Mouse (Mus musculus) liver, embryonic 12.5 days (tissue): ENCODE results near the gene Gm49510. TPM values are rescaled to one million over a fixed set of nuclear protein-coding genes. Genes with fewer than 3 reads are reported as not detected.

Source experiments
- ATAC-seq: fragments of 200-750 bp; cut with Nextera tagmentation; 2 replicates; pipeline ENCODE4 v1.8.0; 2017; ENCODE audit warnings: moderate number of reproducible peaks, mild to moderate bottlenecking, moderate library complexity
- H3K27ac ChIP-seq: fragments of 300-500 bp; sonication (generic); 2 replicates; pipeline ENCODE4 v1.5.1; 2016; ENCODE audit warnings: mild to moderate bottlenecking
- H3K27me3 ChIP-seq: fragments of 300-500 bp; sonication (generic); replicated peaks from 2 replicates; pipeline ENCODE4 v1.6.1; 2016; ENCODE audit warnings: mild to moderate bottlenecking, moderate library complexity
- H3K36me3 ChIP-seq: fragments of 300-500 bp; sonication (generic); 2 replicates; pipeline ENCODE4 v1.6.1; 2016; ENCODE audit warnings: mild to moderate bottlenecking, moderate library complexity
- H3K4me1 ChIP-seq: fragments of 300-500 bp; sonication (generic); 2 replicates; pipeline ENCODE4 v1.6.1; 2016
- H3K4me2 ChIP-seq: fragments of 300-500 bp; sonication (generic); 2 replicates; pipeline ENCODE4 v1.6.1; 2016; ENCODE audit warnings: mild to moderate bottlenecking, moderate library complexity
- H3K4me3 ChIP-seq: fragments of 300-500 bp; sonication (generic); 2 replicates; pipeline ENCODE4 v1.5.1; 2016; ENCODE audit warnings: mild to moderate bottlenecking, moderate library complexity
- H3K9ac ChIP-seq: fragments of 300-500 bp; sonication (generic); 2 replicates; pipeline ENCODE4 v1.6.1; 2016; ENCODE audit warnings: mild to moderate bottlenecking, moderate library complexity
- H3K9me3 ChIP-seq: fragments of 300-500 bp; sonication (generic); replicated peaks from 2 replicates; pipeline ENCODE4 v1.6.1; 2016; ENCODE audit warnings: mild to moderate bottlenecking, moderate library complexity
- WGBS: fragments of 180-500 bp; shearing (Covaris S2); methylation state at CpG from one replicate; pipeline ENCODE4 v1.1.7; 2016; ENCODE audit not compliant: insufficient replicate concordance; 5-methylcytosine and 5-hydroxymethylcytosine counted together
- polyA plus RNA-seq: library from polyadenylated mRNA; unstranded; fragments of >200 nt; fragmentation: Nextera tagmentation; extraction: Ambion mirVana; gene quantifications from 2 replicates; pipeline ENCODE4 v1.2.1, GENCODE M21; 2016

Gm49510 gene
- polyA plus RNA-seq, 1 experiment from 2014 or later, result 0.17 TPM

DNA sequence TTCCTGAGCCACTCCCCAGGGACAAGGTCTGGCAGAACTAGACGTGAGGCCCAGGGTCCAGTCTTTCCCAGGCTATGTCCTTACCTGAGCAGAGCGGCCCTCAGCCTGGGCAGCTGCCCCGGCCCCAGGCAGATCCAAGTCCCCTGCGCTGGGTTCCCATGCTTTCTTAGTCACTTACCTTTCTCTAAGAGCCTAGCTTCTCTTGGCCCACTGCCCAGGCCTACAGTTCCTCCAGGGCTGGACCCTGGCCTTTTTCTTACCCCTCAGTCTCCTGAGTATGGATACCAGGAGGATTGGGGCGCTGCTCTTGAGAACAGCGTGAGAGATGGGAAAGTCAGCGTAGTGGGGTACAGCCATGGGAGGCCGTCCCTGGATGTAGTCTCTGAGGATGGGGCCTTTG, 19.0 kb upstream of the Gm49510 start:
- ATAC-seq, result no peak
- Histone ChIP-seq H3K9me3 (no peaks in the 10 kb centered on the region), H3K9ac (no peak overlapping the region), H3K4me3 (no peak overlapping the region), H3K4me2 (no peak overlapping the region), H3K4me1 (peaks cover 43% of the 10 kb centered on the region), H3K27ac (no peak overlapping the region), H3K27me3 (no peaks in the 10 kb centered on the region), H3K36me3 (peaks cover 59% of the 10 kb centered on the region)
- WGBS, result 89% methylated on average over 8 of the region's 8 CpGs

DNA sequence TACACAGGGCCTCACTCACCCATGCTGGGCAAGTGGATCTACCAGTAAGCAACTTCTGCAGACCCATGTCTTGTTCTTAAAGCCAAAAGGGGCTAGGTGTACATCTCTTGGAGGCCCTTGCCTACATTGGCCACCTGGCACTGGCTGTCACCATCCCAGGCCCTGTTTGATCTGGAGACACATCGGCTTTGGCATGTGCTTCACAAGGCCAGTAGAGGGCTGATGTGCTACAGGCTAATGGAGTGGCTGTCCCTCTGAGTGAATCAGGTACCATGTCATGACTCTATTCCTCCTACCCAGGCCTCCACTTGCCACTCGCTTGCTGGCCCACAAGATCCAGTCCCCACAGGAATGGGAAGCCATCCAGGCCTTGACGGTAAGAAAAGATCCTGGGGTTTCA, 17.6 kb upstream of the Gm49510 start:
- no peak for ATAC-seq
- Histone ChIP-seq H3K4me1 (peaks cover 29% of the 10 kb centered on the region), H3K27ac (no peak overlapping the region), H3K4me3 (no peak overlapping the region), H3K27me3 (no peaks in the 10 kb centered on the region), H3K4me2 (no peak overlapping the region), H3K36me3 (peaks cover 73% of the 10 kb centered on the region), H3K9ac (no peak overlapping the region), H3K9me3 (no peaks in the 10 kb centered on the region)
- 79% methylated on average over 3 of the region's 3 CpGs for WGBS

DNA sequence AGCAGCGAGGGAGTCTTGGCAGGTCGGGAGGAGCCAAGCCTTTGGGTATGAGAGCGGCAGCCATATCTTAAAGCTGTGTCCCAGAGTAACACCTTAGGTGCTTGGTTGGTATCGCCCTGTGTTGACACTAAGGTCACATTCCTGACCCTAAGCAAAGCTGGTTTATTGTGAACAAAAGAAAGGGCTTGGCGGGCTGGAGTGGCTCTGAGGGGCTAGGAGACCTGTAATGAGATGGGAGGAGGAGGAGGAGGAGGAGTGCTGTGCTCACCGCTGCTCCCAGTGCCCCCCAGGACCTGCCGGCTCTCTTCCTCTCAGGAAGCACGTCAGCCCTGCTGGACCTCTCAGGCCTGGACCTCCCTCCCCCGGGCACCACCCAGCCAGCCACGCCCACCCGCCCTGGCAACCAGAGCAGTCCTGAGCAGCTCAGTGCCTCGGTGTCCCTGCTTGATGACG, 10.0 kb upstream of the Gm49510 start:
- Histone ChIP-seq H3K4me3 (no peak overlapping the region), H3K9ac (peak overlapping the region; percentile 45; the same call in 1 of the 2 replicates), H3K27ac (peak overlapping the region; percentile 18), H3K9me3 (no peaks in the 10 kb centered on the region), H3K27me3 (no peaks in the 10 kb centered on the region), H3K36me3 (peaks cover 96% of the 10 kb centered on the region), H3K4me2 (peak overlapping the region; percentile 46), H3K4me1 (peaks cover 62% of the 10 kb centered on the region)
- WGBS, result 38% methylated on average over 13 of the region's 13 CpGs
- peak; percentile 67 for ATAC-seq

DNA sequence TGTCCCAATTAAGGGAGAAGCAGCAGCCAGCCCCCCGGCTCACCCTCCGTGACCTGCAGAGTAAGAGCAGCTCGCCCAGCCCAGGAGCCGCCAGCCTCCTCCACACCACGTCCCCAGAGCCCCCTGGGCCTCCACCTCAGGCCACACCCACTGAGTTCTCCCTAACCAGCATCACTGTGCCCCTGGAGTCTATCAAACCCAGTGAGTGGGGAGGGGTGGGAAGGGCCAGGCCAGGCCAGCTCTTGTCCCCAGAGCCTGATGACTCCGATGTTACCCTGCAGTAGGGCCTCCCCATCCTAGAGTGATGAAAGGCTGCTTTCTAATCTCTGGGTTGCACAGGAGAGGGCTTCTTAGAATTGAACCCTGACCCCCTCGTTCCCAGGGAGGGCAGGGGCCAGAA, 7.0 kb upstream of the Gm49510 start:
- WGBS, result 30% methylated on average over 7 of the region's 7 CpGs
- Histone ChIP-seq H3K27me3 (no peaks in the 10 kb centered on the region), H3K9me3 (no peaks in the 10 kb centered on the region), H3K27ac (peak overlapping the region; percentile 88), H3K4me2 (peak overlapping the region; percentile 39), H3K9ac (peak overlapping the region; percentile 28), H3K4me1 (peaks cover 88% of the 10 kb centered on the region), H3K4me3 (no peak overlapping the region), H3K36me3 (peaks cover 67% of the 10 kb centered on the region)
- ATAC-seq, result peak; percentile 43

DNA sequence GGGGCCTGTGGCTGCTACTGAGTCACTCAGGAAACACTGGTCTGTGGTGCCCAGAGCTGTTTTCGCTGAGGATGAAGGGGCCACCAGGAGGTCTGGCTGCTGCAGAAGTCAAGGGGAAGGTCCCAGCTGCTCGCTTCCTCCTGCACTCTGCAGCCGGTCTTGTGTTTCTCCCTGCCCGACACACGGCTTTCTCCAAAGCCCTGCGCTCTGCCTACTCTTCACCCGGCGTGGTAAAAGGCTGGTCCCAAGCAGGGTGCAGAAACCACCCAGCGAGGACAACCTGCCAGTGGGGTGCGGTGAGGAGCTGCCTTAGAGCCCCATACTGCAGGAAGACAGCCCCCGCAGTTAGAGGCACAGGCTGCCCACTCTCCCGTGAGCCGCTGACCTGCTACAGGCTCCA, 4.7 kb upstream of the Gm49510 start:
- Histone ChIP-seq H3K27me3 (no peaks in the 10 kb centered on the region), H3K36me3 (peaks cover 44% of the 10 kb centered on the region), H3K4me2 (peak overlapping the region; percentile 90), H3K4me1 (peaks cover 94% of the 10 kb centered on the region), H3K9me3 (no peaks in the 10 kb centered on the region), H3K4me3 (0 out of 2 replicates have a peak overlapping the region, but pooled peaks have one; percentile 7), H3K9ac (peak overlapping the region; percentile 83), H3K27ac (peak overlapping the region; percentile 88)
- 37% methylated on average over 13 of the region's 13 CpGs for WGBS
- ATAC-seq, result no peak

DNA sequence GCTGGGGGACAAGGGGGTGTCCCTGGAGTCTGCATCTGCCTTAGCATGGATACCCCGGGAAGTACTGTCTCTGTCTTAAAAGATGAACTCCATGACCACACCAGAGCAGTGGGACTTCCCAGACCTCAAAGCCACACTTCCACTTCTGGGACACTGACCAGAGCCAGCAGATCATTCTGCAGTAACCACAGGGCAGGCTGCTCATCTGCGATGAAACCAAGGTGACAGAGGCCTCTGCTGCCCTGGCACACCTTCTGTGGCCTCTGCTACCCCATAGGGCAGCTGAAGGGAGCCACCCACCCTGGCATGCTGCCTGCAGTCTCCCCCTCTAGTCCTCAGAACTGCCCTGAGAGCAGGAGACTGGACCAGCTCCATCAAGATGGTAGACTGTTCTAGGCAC, 3.7 kb upstream of the Gm49510 start:
- Histone ChIP-seq H3K9ac (peak overlapping the region; percentile 83), H3K4me1 (peaks cover 94% of the 10 kb centered on the region), H3K4me3 (no peak overlapping the region), H3K9me3 (no peaks in the 10 kb centered on the region), H3K27ac (peak overlapping the region; percentile 88), H3K27me3 (no peaks in the 10 kb centered on the region), H3K4me2 (peak overlapping the region; percentile 90), H3K36me3 (peaks cover 35% of the 10 kb centered on the region)
- ATAC-seq, result peak; percentile 10; the same call in 1 of the 2 replicates
- 30% methylated on average over 2 of the region's 2 CpGs for whole genome bisulfite sequencing

DNA sequence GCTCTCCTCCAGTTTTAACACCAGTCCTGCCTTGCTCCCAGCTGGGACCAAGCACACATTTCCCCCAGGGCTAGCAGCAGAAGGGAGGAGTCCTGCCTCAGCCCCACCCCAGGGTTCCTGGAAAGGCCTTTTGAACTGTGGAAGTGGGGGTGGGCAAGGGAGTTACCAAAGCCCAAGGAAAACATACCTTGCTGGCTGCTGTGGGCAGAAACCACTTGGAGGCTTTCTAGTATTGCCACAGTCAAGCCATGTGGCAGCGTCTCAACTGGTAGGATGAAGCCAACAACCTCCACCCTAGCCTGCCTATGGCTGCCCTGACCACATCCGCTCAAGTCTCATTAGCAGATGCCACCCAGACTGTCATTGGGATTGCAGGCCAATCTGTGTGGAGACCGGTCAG, 3.3 kb upstream of the Gm49510 start:
- WGBS, result 52% methylated on average over 3 of the region's 3 CpGs
- Histone ChIP-seq H3K36me3 (peaks cover 32% of the 10 kb centered on the region), H3K27me3 (no peaks in the 10 kb centered on the region), H3K9me3 (no peaks in the 10 kb centered on the region), H3K4me1 (peaks cover 94% of the 10 kb centered on the region), H3K4me2 (peak overlapping the region; percentile 90), H3K27ac (peak overlapping the region; percentile 88), H3K9ac (peak overlapping the region; percentile 83), H3K4me3 (no peak overlapping the region)
- peak; percentile 51 for ATAC-seq

DNA sequence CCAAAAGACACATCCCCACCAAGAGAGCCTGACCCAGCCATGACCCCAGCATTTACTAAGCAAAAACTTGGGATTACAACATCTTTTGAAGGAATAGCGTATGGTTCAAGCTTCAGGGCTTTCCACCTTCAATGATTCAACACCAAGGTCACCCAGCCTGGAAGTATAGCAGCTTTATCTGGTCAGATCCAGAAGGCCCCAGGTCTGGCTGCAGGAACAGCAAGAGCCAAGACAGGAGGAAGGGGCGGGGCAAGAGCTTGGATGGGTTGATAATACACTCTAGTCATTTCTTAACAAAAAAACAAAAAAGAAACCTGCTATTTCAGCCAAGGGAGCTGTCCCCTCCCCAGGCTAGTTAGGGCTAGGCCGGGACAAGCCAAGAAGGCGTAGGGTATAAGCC, 2.0 kb upstream of the Gm49510 start:
- H3K27ac ChIP-seq, result peak overlapping the region; percentile 88
- no peaks in the 10 kb centered on the region for H3K9me3 ChIP-seq
- peak; percentile 33; the same call in 1 of the 2 replicates for ATAC-seq
- peaks cover 32% of the 10 kb centered on the region for H3K36me3 ChIP-seq
- peak overlapping the region; percentile 14; the same call in 1 of the 2 replicates for H3K4me3 ChIP-seq
- no peaks in the 10 kb centered on the region for H3K27me3 ChIP-seq
- H3K4me2 ChIP-seq, result peak overlapping the region; percentile 90
- H3K4me1 ChIP-seq, result peaks cover 93% of the 10 kb centered on the region
- WGBS, result 29% methylated on average over 4 of the region's 4 CpGs
- peak overlapping the region; percentile 83 for H3K9ac ChIP-seq

DNA sequence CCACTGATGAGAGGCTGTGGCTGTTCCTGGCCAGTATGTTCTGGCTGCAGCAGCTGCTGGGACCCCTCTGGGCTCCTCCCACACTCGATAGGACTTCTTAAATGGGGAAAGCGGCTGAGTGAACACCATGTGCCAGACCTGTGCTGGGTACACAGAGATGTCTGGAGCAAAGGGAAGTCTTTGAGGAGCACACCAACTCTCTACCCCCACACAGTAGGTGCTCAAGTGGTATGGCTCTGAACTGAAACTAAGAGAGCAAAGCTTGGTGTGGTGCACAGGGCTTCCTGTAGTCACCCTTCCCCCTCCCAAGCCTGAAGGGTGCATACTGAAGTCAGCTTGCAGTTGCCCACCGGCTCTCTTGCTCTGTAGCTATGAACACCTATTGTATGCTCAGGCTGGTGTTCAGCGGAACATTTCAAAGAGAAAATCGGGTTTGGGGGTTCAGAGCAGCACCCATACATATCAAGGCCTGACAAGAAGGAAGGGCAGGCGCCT, 913 bp upstream of the Gm49510 start:
- 24% methylated on average over 6 of the region's 6 CpGs for WGBS
- Histone ChIP-seq H3K4me3 (peak overlapping the region; percentile 76), H3K27me3 (no peaks in the 10 kb centered on the region), H3K4me1 (peaks cover 90% of the 10 kb centered on the region), H3K9me3 (no peaks in the 10 kb centered on the region), H3K27ac (peak overlapping the region; percentile 88), H3K4me2 (peak overlapping the region; percentile 90), H3K36me3 (peaks cover 31% of the 10 kb centered on the region), H3K9ac (peak overlapping the region; percentile 83)
- no peak for ATAC-seq

DNA sequence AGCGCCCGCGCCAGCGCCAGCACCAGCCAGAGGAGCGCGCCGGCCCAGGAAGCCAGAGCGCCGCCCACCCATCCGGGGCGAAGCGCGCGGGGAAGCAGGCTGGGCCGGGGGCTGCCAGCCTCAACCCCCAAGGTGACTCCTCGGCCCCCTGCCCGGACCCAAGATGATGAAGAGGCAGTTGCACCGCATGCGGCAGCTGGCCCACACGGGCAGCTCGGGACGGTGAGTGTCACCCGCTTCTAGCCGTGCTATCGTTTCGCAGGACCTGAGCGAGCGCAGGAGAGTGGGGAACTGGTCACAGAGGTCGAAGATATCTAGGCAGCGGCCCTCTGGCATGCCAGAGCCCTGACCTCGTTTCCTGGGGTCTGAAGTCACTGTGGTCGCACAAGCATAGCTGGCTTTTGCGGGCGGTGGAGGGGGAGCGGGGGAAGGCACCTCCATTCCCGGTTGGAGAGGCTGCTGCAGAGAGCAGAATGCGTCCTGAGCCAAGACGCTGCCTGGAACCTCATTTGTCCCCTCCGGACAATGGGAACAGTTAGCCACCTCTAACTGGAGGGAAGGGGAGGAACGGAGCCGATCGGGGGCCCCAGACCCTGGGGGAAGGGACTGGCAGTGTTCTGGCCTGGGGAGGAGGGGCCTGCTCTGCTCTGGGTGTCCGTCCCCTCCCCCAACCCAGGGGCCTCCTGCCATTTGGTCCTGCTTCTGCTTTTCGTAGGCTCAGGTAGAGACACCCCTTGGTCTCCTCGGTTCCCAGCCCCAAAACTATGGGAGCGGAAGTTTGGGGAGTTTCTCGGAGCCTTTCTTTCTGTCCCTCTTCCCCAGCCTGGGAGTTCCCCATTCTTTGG, 495 bp downstream of the Gm49510 start, which contains the start of gene Sh3bp1:
Sh3bp1 (plus strand) TSS at position 29 of the 845 bp plus-strand sequence.
- ATAC-seq, result peak; percentile 61
- peak within 1 kb of the TSS; percentile 90 for H3K4me2 ChIP-seq
- H3K27ac ChIP-seq, result peak within 1 kb of the TSS; percentile 88
- H3K4me3 ChIP-seq, result peak within 1 kb of the TSS; percentile 76
- H3K4me1 ChIP-seq, result peaks cover 77% of the 10 kb centered on the region
- H3K36me3 ChIP-seq, result peaks cover 37% of the 10 kb centered on the region
- no peaks in the 10 kb centered on the region for H3K27me3 ChIP-seq
- under 1% methylated on average over 46 of the region's 47 CpGs for WGBS
- H3K9ac ChIP-seq, result peak within 1 kb of the TSS; percentile 83
- H3K9me3 ChIP-seq, result no peaks in the 10 kb centered on the region

DNA sequence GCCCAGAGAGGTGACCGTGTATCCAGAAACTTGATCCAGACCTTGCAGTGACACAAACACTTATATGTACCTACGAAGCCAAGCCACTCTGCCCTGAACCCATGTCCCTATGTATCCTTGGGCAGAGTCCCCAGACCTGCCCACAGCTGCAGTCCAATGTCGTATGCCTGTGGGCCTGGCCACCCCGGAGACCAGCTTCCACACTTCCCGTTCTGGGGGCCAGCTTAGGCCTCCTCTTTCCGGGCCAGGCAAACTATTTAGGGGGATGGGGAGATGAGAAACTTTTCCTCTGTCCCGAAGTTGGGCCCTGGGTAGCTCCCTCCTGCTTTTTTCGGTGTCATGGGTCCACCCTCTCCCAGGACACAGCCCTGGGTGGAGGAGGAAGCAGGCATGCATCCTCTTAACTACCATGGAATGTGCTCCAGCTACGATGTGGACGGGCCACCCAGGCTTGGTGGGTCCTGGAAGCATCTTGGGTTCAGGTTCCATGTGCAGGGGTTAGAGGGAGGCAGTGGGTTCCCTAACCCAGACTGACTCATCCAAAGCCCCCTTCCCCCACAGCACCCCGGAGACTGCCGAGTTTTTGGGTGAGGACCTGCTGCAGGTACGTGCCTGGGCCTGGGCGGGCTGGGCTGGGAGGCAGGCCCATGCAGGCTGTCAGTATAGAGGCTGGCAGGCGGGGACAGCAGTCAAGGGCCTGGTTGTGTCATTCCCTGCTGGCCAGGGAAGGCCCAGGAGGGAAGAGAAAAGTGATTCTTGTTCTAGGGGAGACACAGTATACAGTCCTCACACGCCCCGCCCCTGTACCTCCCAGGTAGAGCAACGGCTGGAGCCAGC, 1.3 kb downstream of the Gm49510 start:
- Histone ChIP-seq H3K9me3 (no peaks in the 10 kb centered on the region), H3K4me1 (peaks cover 69% of the 10 kb centered on the region), H3K36me3 (peaks cover 46% of the 10 kb centered on the region), H3K4me3 (peak overlapping the region; percentile 76), H3K9ac (peak overlapping the region; percentile 83), H3K27ac (peak overlapping the region; percentile 88), H3K27me3 (no peaks in the 10 kb centered on the region), H3K4me2 (peak overlapping the region; percentile 90)
- WGBS, result 17% methylated on average over 18 of the region's 18 CpGs
- no peak for ATAC-seq
